Mouse (Mus musculus): ENCODE data around the gene Kcnt1. TPM values are rescaled to one million over a fixed set of nuclear protein-coding genes. Genes with fewer than 3 reads are reported as not detected.
"Not testable (repeated sequence)": the region's sequence is repeated elsewhere in the genome, so short reads cannot be mapped to it uniquely, and the experiment has no call there.

Gene Kcnt1
- not detected in 2 replicates for polyA plus RNA-seq (2012)

DNA sequence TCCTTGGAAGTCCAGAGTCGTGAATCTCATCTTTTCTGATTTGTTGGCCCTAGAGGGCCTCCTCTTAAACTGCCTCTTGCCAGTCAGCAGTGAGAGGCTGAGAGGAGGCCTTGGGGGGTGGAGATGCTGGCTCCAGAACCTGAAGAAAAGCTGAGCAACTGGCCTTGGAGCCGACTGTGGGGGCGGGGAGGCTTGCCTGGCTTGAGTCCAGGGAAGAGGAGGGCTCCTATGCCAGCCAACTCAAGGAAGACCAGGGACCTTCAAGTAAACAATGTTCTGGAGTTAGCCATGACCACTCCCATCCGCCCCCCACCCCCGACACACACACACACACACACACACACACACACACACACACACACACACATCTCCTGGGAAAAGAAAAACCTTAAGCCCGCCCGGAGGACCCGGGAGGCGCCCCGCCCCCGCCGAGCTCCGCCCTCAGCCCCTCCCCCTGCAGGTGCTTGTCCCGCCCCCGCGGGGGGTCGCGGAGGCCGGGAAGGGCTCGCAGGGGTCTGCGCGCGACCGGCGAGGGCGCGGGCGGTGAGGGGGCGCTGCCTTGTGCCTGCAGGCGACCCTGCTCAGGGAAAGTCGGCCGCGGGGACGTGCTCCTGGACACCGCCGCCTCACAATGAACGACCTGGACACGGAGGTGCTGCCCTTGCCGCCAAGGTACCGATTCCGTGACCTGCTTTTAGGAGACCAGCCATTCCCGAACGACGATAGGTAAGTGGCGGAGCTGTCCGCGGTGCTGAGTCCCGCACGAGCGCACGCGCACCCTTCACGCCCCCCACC, at the start of gene Kcnt1:
Gene Kcnt1 (plus strand): TSS at position 398 of the 795 bp plus-strand sequence.
- no peak for TF ChIP-seq GATA1 (IDR thresholded peaks at IDR 0.05; ENCODE audit: low read length)

DNA sequence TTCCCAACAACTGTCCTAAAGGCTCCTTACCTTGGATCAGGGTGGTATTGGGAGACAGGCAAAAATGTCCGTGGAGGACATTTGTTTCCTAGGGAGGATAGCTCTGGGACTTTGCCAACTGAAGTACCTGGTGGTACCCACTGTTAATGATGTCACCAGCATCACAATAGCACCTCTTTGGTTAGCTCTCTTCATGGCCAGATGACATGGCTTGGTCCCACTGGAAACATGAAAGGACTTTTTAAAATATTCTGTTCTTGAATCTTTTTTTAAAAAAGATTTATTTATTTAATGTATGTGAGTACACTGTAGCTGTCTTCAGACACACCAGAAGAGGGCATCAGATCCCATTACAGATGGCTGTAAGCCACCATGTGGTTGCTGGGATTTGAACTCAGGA, 47.8 kb upstream of the Kcnt1 start, which contains the start of gene Glt6d1:
Gene Glt6d1 (minus strand): TSS at position 101 of the 400 bp plus-strand sequence.
- TF ChIP-seq GATA1 (IDR thresholded peaks at IDR 0.05; ENCODE audit: low read length) = not testable (repeated sequence)

DNA sequence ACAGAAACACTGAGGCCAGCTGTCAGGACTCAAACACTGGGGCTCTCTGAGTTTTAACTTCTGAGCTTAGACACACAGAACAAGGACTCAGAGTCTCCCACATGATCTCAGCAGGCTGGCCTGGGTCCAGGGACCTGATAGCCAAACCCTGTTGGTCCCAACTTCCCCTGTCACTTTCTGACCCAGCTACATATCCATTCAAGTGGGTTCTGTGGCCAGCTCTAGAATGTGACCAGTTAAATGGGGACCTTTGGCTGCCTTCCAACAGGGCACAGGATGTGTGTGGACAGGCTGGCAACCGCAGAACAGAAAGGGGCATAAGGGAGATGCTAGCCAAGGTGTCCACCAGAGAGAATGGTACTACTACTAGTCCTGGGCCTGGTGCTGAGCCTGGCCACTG, 40.7 kb upstream of the Kcnt1 start, which contains the start of gene Lcn9:
Gene Lcn9 (plus strand): TSS at position 348 of the 400 bp plus-strand sequence.
- no peak for TF ChIP-seq GATA1 (IDR thresholded peaks at IDR 0.05; ENCODE audit: low read length)

DNA sequence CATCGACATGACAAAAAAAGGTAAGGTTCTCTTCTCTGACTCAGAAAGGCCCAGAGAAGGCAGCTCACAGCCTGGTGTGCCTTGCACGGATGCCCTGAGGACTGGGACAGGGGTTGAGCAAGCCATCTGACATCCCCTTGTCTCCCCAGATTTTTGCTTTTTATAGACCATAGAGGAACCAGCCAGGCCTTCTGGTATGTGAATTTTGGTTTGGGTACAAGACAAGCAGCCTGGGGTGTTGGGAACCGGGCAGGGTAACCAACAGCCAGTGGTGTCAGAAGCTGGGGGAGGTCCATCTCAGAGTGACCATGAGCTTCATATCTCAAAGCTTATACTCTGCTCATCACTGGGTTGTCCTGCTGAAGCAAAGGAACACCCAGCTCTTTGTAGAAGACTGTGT, 38.8 kb upstream of the Kcnt1 start:
- TF ChIP-seq GATA1 (IDR thresholded peaks at IDR 0.05; ENCODE audit: low read length) = no peak

DNA sequence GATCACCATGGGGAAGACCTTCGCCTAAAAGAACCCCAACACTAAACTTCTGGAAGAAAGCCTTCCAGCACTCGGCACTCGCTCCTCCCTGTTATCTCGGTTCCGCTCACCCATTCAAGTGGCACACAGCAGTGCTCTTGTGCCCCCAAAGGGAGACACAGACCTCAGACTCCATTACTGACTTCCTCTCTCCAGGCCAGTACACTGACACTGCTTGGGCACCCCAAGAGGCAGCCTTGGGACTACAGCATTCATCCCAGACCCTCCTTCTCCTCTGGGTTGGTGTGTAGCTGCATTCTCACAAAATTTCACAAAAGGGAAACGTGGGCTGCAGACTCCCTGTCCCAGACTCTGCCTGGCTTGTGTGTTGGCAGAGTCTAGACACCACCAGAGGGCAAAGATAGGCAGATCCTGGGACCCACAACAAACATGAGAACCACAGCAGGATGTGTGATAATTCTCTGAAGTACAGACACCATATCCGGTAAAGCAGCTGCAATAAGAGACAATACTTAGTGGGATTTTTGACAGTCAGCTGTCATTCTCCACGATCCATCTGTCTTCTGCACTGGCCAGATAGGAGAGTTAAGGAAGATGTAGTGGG, 35.1 kb upstream of the Kcnt1 start:
- no peak for TF ChIP-seq GATA1 (IDR thresholded peaks at IDR 0.05; ENCODE audit: low read length)

DNA sequence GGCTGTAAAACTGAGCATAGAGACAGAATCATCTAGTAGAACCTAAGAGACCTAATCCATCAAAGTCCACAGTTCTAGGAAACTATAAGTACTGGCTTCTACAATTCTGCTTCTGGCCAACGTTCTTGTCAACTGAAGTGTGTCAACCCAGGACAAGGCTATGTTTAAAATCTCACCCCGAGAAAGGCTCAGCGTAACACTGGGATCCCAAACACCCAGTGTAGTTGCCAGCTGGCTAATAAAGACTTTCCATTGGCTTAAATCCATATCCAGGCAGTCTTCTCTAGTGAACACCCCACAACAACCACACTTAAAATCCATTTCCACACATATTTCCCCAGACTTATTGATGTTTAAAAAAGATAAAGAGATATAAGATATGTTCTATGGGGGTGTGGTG, 32.7 kb upstream of the Kcnt1 start:
- no peak for TF ChIP-seq GATA1 (IDR thresholded peaks at IDR 0.05; ENCODE audit: low read length)

DNA sequence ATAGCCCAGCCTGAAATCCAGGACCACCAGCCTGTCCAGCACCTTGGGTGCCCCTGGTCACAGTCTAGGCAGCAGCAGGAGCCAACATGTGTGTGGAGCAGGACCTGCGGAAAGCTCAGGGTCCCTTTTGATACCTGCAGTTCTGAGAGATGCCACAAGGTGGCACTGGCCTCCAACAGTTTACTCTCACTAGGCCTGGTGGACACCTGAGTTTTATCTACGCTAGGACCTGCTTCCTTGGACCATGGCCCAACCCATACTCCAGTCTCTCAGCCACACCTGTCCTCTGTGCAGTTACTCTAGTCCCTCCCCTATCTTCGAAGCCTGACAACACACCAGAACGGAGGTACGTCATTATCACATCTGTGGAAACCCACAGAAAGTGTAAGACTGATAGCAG, 27.2 kb upstream of the Kcnt1 start:
- TF ChIP-seq GATA1 (IDR thresholded peaks at IDR 0.05; ENCODE audit: low read length) = no peak

DNA sequence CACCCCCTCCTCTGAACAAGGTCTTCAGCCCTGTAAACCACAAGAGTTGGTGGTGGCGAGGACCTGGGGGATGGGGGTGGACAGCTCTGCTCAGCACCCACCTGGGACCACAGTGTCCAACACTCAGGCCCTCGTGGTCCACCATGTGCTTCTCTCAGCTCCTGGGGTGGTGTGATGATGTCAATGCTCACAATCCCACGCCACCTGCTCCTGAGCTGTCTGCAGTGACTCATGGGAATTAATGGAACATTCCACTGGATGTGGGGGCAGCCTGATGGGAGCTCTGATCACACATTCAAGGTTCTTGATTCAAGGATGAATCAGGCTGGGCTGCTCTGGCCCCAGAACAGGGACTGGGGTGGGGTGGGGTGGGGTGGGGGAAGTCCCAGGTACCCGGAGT, 21.4 kb upstream of the Kcnt1 start:
- TF ChIP-seq GATA1 (IDR thresholded peaks at IDR 0.05; ENCODE audit: low read length) = no peak

DNA sequence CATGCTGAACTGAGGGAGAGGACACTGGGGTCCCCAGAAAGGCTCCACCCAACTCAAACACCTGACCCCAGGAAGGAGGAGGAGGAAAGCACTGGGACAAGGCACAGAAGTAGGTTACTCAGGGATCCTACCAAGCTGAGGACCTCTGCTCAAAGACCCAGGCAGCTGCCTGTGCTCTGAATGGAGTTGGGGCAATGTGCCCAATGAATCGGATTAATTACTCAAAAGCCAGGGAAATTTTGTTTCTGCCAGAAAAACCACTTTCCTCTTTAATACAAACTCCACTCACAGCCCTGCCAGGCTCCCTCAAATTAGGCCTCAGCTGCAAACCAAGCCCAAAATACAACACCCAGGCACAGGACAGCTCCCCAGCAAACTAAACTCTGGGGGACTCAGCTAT, 20.8 kb upstream of the Kcnt1 start:
- TF ChIP-seq GATA1 (IDR thresholded peaks at IDR 0.05; ENCODE audit: low read length) = no peak

DNA sequence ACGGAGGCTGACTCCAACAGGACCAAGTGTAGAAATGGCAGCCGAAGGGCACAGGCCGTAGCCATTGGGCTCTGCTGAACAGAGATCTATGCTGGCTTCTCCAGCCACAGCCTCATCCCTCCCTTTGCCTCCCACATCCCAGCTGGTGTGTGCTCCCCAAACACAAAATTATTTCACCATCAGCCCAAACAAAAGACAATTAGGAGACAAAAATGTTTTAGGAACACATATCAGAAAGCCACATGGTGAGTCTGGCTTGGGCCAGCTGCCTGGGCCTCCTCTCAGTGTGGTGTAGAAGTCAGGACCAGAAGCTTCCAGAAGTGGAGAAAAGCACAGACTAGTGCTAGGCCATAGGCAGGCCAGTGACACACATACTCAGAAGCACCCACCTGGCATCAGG, 19.4 kb upstream of the Kcnt1 start:
- no peak for TF ChIP-seq GATA1 (IDR thresholded peaks at IDR 0.05; ENCODE audit: low read length)

DNA sequence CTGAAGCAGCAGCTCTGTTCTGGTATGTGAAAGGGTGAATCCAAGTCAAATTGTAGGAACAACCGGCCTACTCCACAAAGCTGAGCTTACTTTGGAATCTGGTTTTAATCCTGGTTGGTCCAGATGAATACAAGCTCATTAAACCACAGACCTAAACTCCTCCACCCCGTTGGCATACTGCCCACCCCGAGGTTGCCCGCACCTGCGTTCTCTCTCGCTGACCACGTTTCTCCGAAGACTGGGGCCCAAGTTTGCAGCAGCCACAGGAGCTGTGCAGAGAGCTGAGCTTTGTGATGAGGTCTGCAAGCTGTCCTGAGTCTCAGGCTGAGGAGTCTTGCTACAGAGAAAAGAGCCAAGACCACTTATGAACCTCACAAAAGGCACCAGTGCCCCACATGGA, 17.0 kb upstream of the Kcnt1 start:
- TF ChIP-seq GATA1 (IDR thresholded peaks at IDR 0.05; ENCODE audit: low read length) = no peak

DNA sequence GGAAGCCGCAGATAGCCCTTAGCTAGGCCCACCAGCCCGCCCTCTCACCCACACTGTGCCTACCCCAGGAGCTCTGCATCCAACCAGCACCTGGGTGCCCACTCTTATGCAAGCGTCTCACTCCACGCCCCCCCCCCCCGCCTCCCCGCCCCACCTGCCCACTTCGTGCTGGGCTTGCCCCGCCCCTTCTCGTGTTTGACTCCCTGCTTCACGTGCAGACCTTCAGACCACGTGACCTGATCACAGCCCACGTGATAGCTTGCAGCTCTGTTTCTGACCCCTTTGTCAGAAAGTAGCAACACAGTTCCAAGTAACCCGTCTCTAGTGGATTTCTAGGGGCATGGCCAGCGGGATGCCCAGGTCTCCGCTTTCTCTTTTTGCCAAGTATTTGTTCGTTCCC, 16.3 kb upstream of the Kcnt1 start, which contains the start of gene Sohlh1:
Gene Sohlh1 (minus strand): TSS at position 23 of the 400 bp plus-strand sequence.
- no peak for TF ChIP-seq GATA1 (IDR thresholded peaks at IDR 0.05; ENCODE audit: low read length)

DNA sequence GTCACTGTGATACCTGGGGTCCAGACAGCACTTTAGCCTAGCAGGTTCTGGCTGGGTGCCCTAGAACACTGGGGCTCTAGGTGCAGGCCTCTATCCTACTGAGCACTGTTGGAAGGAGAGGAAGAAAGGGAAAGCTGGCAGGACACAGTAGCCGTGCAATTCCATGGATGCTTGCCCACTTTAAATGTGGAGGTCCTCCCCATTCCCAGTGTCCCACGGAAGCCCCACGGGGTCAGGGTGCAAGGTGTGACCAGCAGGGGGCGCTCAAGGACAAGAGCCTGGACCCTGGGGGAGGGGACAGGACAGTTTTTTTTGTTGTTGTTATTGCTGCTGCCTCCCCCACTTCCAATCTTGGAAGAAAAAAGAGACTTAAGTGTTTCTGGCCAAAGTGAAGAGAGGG, 13.2 kb upstream of the Kcnt1 start:
- TF ChIP-seq GATA1 (IDR thresholded peaks at IDR 0.05; ENCODE audit: low read length) = no peak

DNA sequence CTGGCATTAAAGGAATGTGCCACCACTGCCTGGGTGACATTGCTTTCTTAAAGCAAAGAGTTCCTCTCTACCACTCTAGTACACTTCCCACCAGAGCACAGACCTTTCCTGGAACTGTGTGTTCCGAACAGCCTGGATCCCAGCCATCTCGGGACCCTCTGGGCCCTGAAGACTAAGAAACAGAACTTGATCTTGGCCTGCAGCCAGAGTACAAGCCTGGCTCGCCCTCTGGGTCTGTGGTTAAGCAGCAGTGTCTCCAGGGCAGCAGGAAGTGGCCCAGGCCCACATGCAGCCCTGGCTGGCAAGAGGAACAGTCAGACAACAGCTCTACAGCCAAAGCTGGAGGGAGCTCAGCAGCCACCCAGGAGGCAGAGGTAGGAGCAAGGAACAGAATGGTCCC, 10.9 kb upstream of the Kcnt1 start:
- no peak for TF ChIP-seq GATA1 (IDR thresholded peaks at IDR 0.05; ENCODE audit: low read length)

DNA sequence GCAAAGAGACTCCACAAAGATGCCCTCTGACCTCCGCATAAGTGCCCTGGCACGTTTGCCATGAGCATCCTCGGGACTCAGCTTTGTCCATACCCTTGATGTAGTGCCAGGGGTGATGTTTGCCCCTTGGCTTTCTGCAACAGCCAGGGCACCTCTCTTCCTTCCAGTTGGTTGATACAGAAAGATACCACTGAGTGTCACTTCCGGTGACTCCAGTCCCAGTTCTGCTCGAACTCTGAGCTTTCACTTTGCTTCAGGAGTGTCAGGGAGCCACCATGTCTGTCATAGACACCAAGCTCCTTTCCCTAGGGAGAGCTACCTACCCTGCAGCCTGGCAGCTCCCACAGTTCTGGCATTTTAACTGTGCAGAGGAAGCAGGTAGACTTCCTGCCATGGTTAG, 9.5 kb upstream of the Kcnt1 start:
- no peak for TF ChIP-seq GATA1 (IDR thresholded peaks at IDR 0.05; ENCODE audit: low read length)

DNA sequence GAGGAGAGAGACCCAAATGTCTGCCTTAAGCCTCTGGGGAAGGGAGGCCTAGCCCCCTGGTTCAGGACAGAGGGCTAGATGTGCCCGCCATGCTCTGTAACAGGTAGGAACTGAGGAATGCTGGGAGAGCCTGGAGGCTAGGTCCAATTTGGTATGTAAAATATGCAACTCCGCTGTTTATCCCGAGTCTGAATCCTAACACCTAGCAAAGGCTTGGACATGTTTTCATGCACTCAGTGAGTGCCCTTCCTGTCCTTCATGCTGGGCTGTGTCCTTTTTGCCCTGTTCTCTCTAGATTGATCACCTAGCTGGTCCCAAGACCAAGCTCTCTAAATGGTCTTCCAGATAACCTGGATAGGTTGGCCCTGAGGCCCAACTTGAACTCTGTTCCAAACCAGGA, 3.6 kb upstream of the Kcnt1 start:
- no peak for TF ChIP-seq GATA1 (IDR thresholded peaks at IDR 0.05; ENCODE audit: low read length)

DNA sequence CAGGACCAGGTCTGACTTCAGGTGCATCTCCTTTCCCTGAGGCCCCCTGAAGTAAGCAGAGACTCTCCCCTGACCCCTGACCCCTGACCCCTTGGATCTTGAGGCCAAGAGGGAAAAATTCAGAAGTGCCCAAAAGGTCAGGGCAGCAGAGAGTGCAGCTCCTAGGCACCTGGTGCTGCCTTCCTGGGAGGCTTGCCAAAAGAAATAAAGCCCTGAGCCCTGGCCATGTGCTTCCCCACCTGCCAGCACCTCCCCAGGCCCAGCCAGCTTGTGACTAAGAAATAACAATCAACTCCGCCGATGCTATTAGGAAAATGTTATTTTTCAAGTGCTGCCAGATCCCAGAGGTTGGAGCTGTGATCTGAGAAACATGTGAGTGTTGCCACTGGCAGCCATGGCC, 1.5 kb upstream of the Kcnt1 start:
- TF ChIP-seq GATA1 (IDR thresholded peaks at IDR 0.05; ENCODE audit: low read length) = no peak

All from G1E-ER4 (cell line).